Mouse (Mus musculus) G1E-ER4 (cell line): ENCODE results near the gene Pkn1. TPM values are rescaled to one million over a fixed set of nuclear protein-coding genes. Genes with fewer than 3 reads are reported as not detected.

Experiments
- GATA1 ChIP-seq: IDR thresholded peaks from one replicate; pipeline ENCODE4 v1.8.0; 2012; ENCODE audit warnings: low read length, inconsistent platforms
- polyA plus RNA-seq: library from polyadenylated mRNA; stranded (reverse); fragments of >175 nt; gene quantifications from 2 replicates; pipeline ENCODE4 v1.2.3, GENCODE M21; 2012

The Pkn1 gene
- polyA plus RNA-seq, 1 experiment: 75.4 TPM

- no peak for TF ChIP-seq GATA1
Observed at GRCm38 (mm10) chr8:83703426-83703825, 4.4 kb upstream of the Pkn1 start.

DNA sequence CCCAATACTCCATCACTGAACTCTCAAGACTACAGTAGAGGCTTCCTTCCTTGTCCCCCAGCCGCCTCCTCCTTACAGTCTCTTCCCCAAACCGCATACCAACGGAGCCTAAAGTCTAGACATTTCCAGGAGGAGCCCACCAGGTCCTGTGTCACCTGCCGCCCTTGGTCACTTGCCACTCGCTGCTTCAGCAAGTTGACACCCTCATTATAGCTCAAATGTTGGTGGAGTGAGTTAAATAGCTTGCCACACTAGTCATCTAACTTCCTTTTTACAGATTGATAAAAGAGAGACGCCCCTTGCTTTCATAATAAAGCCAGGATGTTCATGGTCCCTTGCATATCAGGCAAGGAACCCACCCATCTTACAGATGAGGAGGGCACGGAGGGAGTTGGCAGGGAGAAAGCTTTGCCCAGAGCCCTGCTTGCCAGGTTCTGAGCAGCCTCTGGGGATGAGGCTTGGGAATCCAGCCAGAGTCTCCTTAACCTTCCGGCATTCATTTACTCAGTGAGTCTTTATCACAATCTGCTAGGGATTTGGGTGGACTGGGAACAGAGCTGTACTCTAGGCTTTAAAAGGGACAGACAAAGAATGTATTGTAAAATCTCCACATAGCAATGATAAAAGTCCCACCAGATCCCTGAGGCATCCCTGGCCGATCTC, 1.6 kb upstream of the Pkn1 start:
- TF ChIP-seq GATA1: no peak

GRCm38 (mm10) chr8:83699566-83699965, 587 bp upstream of the Pkn1 start:
- no peak for TF ChIP-seq GATA1

- TF ChIP-seq GATA1: no peak
Observed at GRCm38 (mm10) chr8:83698291-83698660, 703 bp downstream of the Pkn1 start.

GRCm38 (mm10) chr8:83697374-83698220, 1.4 kb downstream of the Pkn1 start:
- no peak for TF ChIP-seq GATA1

DNA sequence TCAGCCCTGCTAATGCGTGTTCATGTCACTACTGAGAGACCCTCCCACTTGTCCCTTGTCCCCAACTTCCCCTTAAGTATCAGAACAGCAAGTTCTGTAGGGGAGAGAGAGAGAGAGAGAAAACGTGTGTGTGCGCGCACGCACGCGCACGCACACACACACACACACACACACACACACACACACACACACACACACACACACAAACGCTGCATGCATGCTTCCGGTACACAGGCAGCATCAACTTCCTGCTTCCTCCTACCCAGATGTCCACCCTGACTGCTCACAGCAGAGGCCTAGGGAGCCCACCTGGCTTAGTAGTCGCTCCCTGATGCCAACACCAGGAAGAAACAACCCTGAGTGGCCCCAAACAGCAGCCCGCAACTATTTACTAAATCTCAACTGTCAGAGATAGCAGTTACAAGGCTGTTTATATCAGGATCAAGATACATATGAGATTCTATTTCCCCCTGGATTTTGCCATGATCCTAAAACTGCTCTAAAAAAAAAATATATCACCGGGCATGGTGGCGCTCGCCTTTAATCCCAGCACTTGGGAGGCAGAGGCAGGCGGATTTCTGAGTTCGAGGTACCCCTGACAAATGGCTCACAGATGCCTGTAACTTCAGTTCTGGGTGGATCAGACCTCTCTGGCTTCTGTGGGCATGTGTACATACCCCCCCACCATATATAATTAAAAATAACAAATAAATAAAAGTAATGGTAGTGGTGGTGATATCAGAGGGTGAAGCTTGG, 3.5 kb downstream of the Pkn1 start:
- no peak for TF ChIP-seq GATA1

GRCm38 (mm10) chr8:83694369-83695160, 4.4 kb downstream of the Pkn1 start:
- TF ChIP-seq GATA1: no peak

- no peak for TF ChIP-seq GATA1
Observed at GRCm38 (mm10) chr8:83693609-83694236, 5.3 kb downstream of the Pkn1 start.

GRCm38 (mm10) chr8:83689264-83689663, 9.7 kb downstream of the Pkn1 start:
- TF ChIP-seq GATA1: no peak

- no peak for TF ChIP-seq GATA1
Observed at GRCm38 (mm10) chr8:83684517-83684916, 14.5 kb downstream of the Pkn1 start.

DNA sequence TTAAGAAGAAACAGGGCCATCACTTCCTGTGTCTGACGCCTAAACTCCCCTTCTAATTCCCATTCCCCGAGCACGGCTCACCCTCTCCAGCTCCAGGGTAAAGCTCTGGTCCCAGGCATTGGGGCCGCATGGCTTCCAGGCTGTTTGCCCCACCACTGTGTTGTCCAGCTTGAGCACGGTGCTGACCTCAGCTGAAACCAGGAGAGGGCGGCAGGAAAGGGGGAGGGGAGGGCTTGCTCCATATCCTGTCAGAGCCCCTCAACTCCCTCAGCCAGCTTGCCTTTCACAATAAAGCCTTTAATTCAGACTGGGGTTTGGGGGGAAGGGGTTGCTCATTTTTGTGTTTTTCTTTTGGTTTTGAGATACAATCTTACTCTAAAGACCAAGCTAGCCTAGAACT, 17.9 kb downstream of the Pkn1 start:
- TF ChIP-seq GATA1: no peak

DNA sequence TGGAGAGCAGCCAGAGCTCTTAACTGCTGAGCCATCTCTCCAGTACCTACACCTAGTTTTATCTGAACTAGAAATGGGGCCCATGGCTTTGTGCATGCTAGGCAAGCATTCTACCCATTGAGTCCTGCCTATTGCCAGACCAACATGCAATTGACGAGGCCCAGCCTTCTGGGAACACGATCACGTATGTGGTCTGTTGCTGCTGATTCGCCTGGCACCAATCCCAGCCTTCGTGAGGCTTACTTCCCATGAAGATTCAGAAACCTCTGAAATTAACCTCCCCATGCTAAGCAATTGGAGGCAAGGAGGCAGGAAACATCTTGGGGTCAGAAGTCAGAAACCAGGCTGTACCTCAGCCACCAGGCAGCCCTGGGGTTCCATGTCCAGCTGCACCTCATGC, 18.4 kb downstream of the Pkn1 start:
- TF ChIP-seq GATA1: no peak

DNA sequence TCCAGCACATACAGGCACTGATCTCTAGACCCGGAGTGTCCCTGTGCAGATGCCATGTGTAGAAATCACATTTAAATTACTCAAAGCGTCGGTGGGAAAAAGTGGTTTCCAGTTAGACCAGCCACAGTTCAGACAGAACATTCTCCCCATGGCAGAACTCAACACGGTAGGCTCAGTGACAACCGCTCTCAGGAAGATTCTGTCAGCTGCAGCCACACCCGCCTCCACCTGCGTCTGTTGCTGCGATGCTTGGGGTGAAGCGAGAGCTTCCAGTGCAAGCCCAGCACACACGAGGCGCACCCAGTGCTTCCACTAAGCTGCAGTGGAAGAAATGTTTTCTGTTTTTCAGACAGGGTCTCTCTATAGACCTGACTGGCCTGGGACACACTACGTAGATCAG, 19.1 kb downstream of the Pkn1 start:
- no peak for TF ChIP-seq GATA1

DNA sequence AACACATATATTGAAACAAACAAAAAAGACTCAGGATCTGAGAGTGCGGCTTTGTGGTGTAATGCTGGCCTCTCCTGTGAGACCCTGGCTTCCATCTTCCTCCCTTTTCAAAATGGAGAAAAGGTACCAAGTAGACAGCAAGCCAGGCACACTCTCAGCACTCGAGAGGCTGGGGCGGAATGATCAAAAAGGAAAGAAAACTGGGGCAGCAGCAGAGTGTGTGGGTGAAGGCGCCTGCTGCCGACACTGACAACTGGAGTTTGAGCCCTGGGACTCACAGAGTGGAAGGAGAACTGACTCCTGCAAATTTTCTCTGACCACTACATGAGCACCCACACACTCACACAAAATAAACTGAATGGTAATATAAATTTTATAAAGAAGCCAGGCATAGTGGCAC, 24.5 kb downstream of the Pkn1 start:
- no peak for TF ChIP-seq GATA1

DNA sequence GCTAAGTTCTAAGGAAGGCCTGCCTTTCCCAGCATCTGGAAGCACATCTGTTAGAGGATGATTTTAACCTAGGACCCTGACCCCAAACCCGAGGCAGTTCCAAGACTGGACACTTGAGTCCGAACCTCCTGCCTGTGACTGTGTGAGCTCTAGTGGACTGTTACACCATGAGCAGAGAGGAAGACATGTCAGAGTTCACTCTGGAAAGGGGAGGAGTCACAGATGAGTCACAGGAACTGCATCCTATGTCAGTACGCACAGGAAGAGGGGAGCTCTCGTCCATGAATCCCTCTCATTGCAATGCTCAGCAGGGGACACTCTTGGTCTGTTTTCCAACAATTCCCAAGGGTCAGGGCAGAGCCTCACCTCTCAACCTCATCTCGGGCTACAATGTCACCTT, 26.0 kb downstream of the Pkn1 start:
- TF ChIP-seq GATA1: no peak
